Mouse (Mus musculus) bone marrow, adult 2 months (tissue): Measurements from ENCODE around the gene Jaml.

ENCODE experiments used
- CTCF ChIP-seq: fragments of 200-500 bp; IDR thresholded peaks from 2 replicates; pipeline ENCODE4 v1.5.1; 2011; ENCODE audit warnings: low read length, control low read depth; ENCODE audit not compliant: control insufficient read depth, insufficient read depth
- POLR2A ChIP-seq: fragments of 200-500 bp; IDR thresholded peaks from 2 replicates; pipeline ENCODE4 v1.6.1; 2011; ENCODE audit warnings: low read depth, mild to moderate bottlenecking, control low read depth, low read length, borderline replicate concordance; ENCODE audit not compliant: control insufficient read depth

GRCm38 (mm10) chr9:45142686-45143085, 63.7 kb downstream of the Jaml start:
- TF ChIP-seq POLR2A (no peak), CTCF (no peak)
